Comparison of ENCODE assay signal across 41 mouse cellular contexts in the genomic region with DNA sequence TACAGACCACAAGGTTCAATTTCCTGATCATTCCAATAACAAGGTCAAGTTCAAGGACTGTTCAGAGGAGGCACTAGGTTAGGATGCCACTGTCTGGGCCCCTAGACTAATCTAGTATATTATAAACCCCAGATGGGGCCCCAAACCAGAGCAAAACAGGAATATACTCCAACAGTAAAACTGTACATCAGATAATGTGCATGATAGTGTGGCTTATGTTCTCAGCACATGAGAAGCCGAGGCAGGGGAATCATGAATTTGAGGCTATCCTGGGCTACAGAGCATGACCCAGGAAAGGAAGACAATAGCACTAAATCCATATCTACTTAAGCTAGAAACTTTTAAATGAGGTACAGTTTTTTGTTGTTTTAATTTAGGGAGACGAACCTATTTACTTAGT. TPM values are rescaled to one million over a fixed set of nuclear protein-coding genes. Genes with fewer than 3 reads are reported as not detected.
"Had no signal": no experiment of that assay in that cellular context is flagged by ENCODE, and none has a peak within 500 bp of the region (broad histone marks: within the 10 kb centered on the region; RNA-seq: fewer than 3 reads in every experiment).

No protein-coding gene starts in this region.

- ATAC-seq: hindbrain, embryonic 16.5 days; hindbrain, postnatal 0 days; inflammation-experienced regulatory T-cells, adult 6 months; intestine, embryonic 15.5 days; intestine, embryonic 16.5 days; intestine, postnatal 0 days had no signal

- H3K4me1 ChIP-seq: hindbrain, embryonic 10.5 days; hindbrain, embryonic 12.5 days; hindbrain, embryonic 13.5 days; hindbrain, embryonic 15.5 days had no signal

- H3K9ac ChIP-seq: heart, embryonic 12.5 days; heart, embryonic 13.5 days; heart, embryonic 15.5 days; hindbrain, embryonic 12.5 days; hindbrain, embryonic 13.5 days; hindbrain, embryonic 14.5 days; hindbrain, embryonic 15.5 days; intestine, embryonic 15.5 days; kidney, embryonic 15.5 days had no signal

- H3K27ac ChIP-seq: heart, embryonic 10.5 days; heart, embryonic 13.5 days; heart, embryonic 15.5 days; hindbrain, embryonic 10.5 days; hindbrain, embryonic 12.5 days; hindbrain, embryonic 13.5 days; hindbrain, embryonic 14.5 days; hindbrain, embryonic 15.5 days; hindbrain, postnatal 0 days; intestine, embryonic 15.5 days; kidney, postnatal 0 days; layer of hippocampus, adult 2 months had no signal

- H3K4me3 ChIP-seq: heart, embryonic 10.5 days; heart, embryonic 12.5 days; heart, embryonic 13.5 days; heart, embryonic 15.5 days; hindbrain, embryonic 10.5 days; hindbrain, embryonic 12.5 days; hindbrain, embryonic 13.5 days; hindbrain, embryonic 15.5 days; intestine, embryonic 15.5 days; kidney, embryonic 15.5 days; layer of hippocampus, adult 2 months had no signal

- DNase-seq: heart, postnatal 10 days; heart, postnatal 14 days; heart, postnatal 36 days; heart, postnatal 4 days; kidney, adult 11 months; kidney, adult 18-20 months; kidney, adult 2 months; kidney, adult 8-10 months; kidney, adult 9 months; kidney, postnatal 10 days; kidney, postnatal 14 days; kidney, postnatal 25 days; kidney, postnatal 36 days; kidney, postnatal 4 days; layer of hippocampus, adult 9-11 months; layer of hippocampus, postnatal 36 days had no signal

- H3K27me3 ChIP-seq: heart, embryonic 12.5 days; heart, embryonic 13.5 days; heart, embryonic 15.5 days; hindbrain, embryonic 12.5 days; hindbrain, embryonic 13.5 days; hindbrain, embryonic 15.5 days; intestine, embryonic 15.5 days; kidney, embryonic 15.5 days had no signal

- H3K36me3 ChIP-seq: heart, embryonic 10.5 days; heart, embryonic 12.5 days; heart, embryonic 13.5 days; heart, embryonic 15.5 days; hindbrain, embryonic 10.5 days; hindbrain, embryonic 12.5 days; hindbrain, embryonic 13.5 days; hindbrain, embryonic 15.5 days; intestine, embryonic 15.5 days; kidney, embryonic 15.5 days had no signal

- H3K9me3 ChIP-seq: heart, embryonic 10.5 days; heart, embryonic 12.5 days; heart, embryonic 13.5 days; heart, embryonic 15.5 days; hindbrain, embryonic 10.5 days; hindbrain, embryonic 12.5 days; hindbrain, embryonic 13.5 days; hindbrain, embryonic 15.5 days; intestine, embryonic 15.5 days; kidney, embryonic 15.5 days had no signal

- H3K4me2 ChIP-seq: heart, embryonic 11.5 days; heart, embryonic 12.5 days; heart, embryonic 13.5 days; heart, embryonic 15.5 days; hindbrain, embryonic 12.5 days; hindbrain, embryonic 13.5 days; hindbrain, embryonic 14.5 days; hindbrain, embryonic 15.5 days; intestine, embryonic 15.5 days; kidney, embryonic 15.5 days had no signal

RNA-seq across cellular contexts. Expression of a gene that starts 19.5 kb away (rescaled TPM):
- total RNA-seq: heart, postnatal 10 days; heart, postnatal 14 days; heart, postnatal 25 days; heart, postnatal 36 days; heart, postnatal 4 days; hematopoietic stem cell, adult 5-6 weeks had no signal
- polyA plus RNA-seq: heart, embryonic 10.5 days; heart, embryonic 12.5 days; heart, embryonic 13.5 days; heart, embryonic 14.5 days; heart, embryonic 15.5 days; heart, embryonic 16.5 days; hindbrain, embryonic 12.5 days; intestine, embryonic 14.5 days; intestine, embryonic 15.5 days; intestine, embryonic 16.5 days; intestine, postnatal 0 days; kidney, adult 2 months; kidney, embryonic 16.5 days; kidney, postnatal 0 days had no signal
